Mouse (Mus musculus): ENCODE measurements around the gene Nfam1. TPM values are rescaled to one million over a fixed set of nuclear protein-coding genes. Genes with fewer than 3 reads are reported as not detected.

Gene Nfam1
- polyA plus RNA-seq, 1 experiment from 2014 or later = 1.9 TPM

Small RNA genes lying within 50 kb of the gene (microRNA-seq; reads per million reads assigned to microRNA genes)
- gene Mir3080 = 29.6 reads per million, percentile 34 among the genes with 10 or more reads in this experiment

Other genes with a start within 250 kb of the Nfam1 start
- gene Cyp2d26, start 239.0 kb downstream of the Nfam1 start, polyA plus RNA-seq (2014; fragmentation: Nextera tagmentation; extraction: Ambion mirVana) = 0.12 TPM in 1 of 2 replicates, not detected in the other
- gene Tcf20, start 45.4 kb downstream of the Nfam1 start, polyA plus RNA-seq (2014; fragmentation: Nextera tagmentation; extraction: Ambion mirVana) = 12.3 and 14.3 TPM in 2 replicates
- gene Serhl, start 56.2 kb upstream of the Nfam1 start, polyA plus RNA-seq (2014; fragmentation: Nextera tagmentation; extraction: Ambion mirVana) = 45.6 and 48.2 TPM in 2 replicates
- gene Rrp7a, start 89.5 kb upstream of the Nfam1 start, polyA plus RNA-seq (2014; fragmentation: Nextera tagmentation; extraction: Ambion mirVana) = 53.5 and 57.3 TPM in 2 replicates
- gene Poldip3, start 116.1 kb upstream of the Nfam1 start, polyA plus RNA-seq (2014; fragmentation: Nextera tagmentation; extraction: Ambion mirVana) = 176 and 182 TPM in 2 replicates
- gene Cyb5r3, start 139.3 kb upstream of the Nfam1 start, polyA plus RNA-seq (2014; fragmentation: Nextera tagmentation; extraction: Ambion mirVana) = 136 and 149 TPM in 2 replicates
- 0.18 TPM in 1 of 2 replicates, not detected in the other for gene A4galt, start 218.5 kb upstream of the Nfam1 start, polyA plus RNA-seq (2014; fragmentation: Nextera tagmentation; extraction: Ambion mirVana)